Mouse (Mus musculus) midbrain, postnatal 0 days (tissue): ENCODE data around the gene Ppfibp1. TPM values are rescaled to one million over a fixed set of nuclear protein-coding genes. Genes with fewer than 3 reads are reported as not detected.
A peak's percentile ranks its signal among the peaks of the same experiment; 100 is the strongest.

Source experiments
- ATAC-seq: fragments of 200-750 bp; cut with Nextera tagmentation; 2 replicates; pipeline ENCODE4 v1.8.0; 2017; ENCODE audit warnings: moderate number of reproducible peaks, mild to moderate bottlenecking, moderate TSS enrichment, moderate library complexity; ENCODE audit not compliant: low FRiP score
- DNase-seq: peaks from one replicate; pipeline ENCODE4 v3.0.0-alpha.2; 2015; ENCODE audit warnings: low spot score
- H3K27ac ChIP-seq: fragments of 300-500 bp; sonication (generic); 2 replicates; pipeline ENCODE4 v1.5.1; 2014; ENCODE audit warnings: low read depth, mild to moderate bottlenecking, low read length, mixed read lengths
- H3K27me3 ChIP-seq: fragments of 300-500 bp; sonication (generic); 2 replicates; pipeline ENCODE4 v1.6.1; 2014; ENCODE audit warnings: low read length, control low read depth, mixed read lengths; ENCODE audit not compliant: insufficient read depth
- H3K36me3 ChIP-seq: fragments of 300-500 bp; sonication (generic); 2 replicates; pipeline ENCODE4 v1.6.1; 2014; ENCODE audit warnings: low read length, control low read depth, mixed read lengths; ENCODE audit not compliant: insufficient read depth
- H3K4me1 ChIP-seq: fragments of 300-500 bp; sonication (generic); 2 replicates; pipeline ENCODE4 v1.6.1; 2014; ENCODE audit warnings: mild to moderate bottlenecking, control low read depth, antibody characterized with exemption, low read length, mixed read lengths; ENCODE audit not compliant: insufficient read depth
- H3K4me2 ChIP-seq: fragments of 300-500 bp; sonication (generic); 2 replicates; pipeline ENCODE4 v1.6.1; 2014; ENCODE audit warnings: low read depth, mild to moderate bottlenecking, low read length, mixed read lengths; ENCODE audit not compliant: poor library complexity, severe bottlenecking
- H3K4me3 ChIP-seq: fragments of 300-500 bp; sonication (generic); 2 replicates; pipeline ENCODE4 v1.5.1; 2014; ENCODE audit warnings: low read depth, mild to moderate bottlenecking, low read length, moderate library complexity
- H3K9ac ChIP-seq: fragments of 300-500 bp; sonication (generic); replicated peaks from 2 replicates; pipeline ENCODE4 v1.6.1; 2014; ENCODE audit warnings: mild to moderate bottlenecking, low read length, moderate library complexity, mixed read lengths; ENCODE audit not compliant: poor library complexity, severe bottlenecking
- H3K9me3 ChIP-seq: fragments of 300-500 bp; sonication (generic); 2 replicates; pipeline ENCODE4 v1.6.1; 2016; ENCODE audit warnings: low read length, control low read depth
- CTCF ChIP-seq: IDR thresholded peaks from 2 replicates; pipeline ENCODE4 v1.5.1; 2016; ENCODE audit warnings: antibody characterized with exemption, mild to moderate bottlenecking
- WGBS: fragments of 180-500 bp; shearing (Covaris S2); extraction: QIAGEN DNeasy Blood & Tissue Kit; methylation state at CpG from one replicate; pipeline ENCODE4 v1.1.7; 2014; 5-methylcytosine and 5-hydroxymethylcytosine counted together
- polyA plus RNA-seq: library from polyadenylated mRNA; unstranded; fragments of >200 nt; fragmentation: Nextera tagmentation; extraction: Ambion mirVana; gene quantifications from 2 replicates; pipeline ENCODE4 v1.2.1, GENCODE M21; 2015
- total RNA-seq: library from RNA; depleted of rRNA; stranded (reverse); fragments of >200 nt; gene quantifications from 2 replicates; pipeline ENCODE4 v1.2.3, GENCODE M21; 2014

Ppfibp1 gene
- total and polyA plus RNA-seq, 2 experiments from 2014 or later: 23.7 to 25.4 TPM

DNA sequence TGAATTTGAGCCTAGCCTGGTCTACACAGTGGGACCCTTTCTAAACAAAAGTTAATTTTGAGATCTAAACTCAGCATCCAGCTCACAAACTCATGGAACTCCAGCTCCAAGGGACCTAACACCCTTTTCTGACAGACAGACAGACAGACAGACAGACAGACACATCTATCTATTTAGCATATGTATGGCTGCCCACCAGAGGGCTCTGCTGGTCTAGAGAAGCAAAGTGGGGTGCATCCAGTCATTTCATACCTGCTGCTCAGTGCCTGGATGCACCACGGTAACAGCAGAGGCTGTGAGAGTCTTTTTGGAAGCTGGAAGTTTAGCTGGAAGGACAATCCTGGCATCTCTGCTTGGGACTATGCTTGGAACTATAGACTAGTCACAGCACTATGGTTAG is 125.3 kb downstream of the Ppfibp1 start:
- peak; percentile 42; the same call in 1 of the 2 replicates for TF ChIP-seq CTCF
- H3K9ac ChIP-seq: no peak overlapping the region
- peaks cover 3% of the 10 kb centered on the region for H3K36me3 ChIP-seq
- WGBS: 80% methylated on average over 1 of the region's 1 CpGs
- H3K27ac ChIP-seq: no peak overlapping the region
- H3K4me3 ChIP-seq: no peak overlapping the region
- no peaks in the 10 kb centered on the region for H3K27me3 ChIP-seq
- ATAC-seq (no peak), DNase-seq (peak; percentile 22)
- H3K4me2 ChIP-seq: no peak overlapping the region
- H3K9me3 ChIP-seq: no peaks in the 10 kb centered on the region
- H3K4me1 ChIP-seq: no peaks in the 10 kb centered on the region

DNA sequence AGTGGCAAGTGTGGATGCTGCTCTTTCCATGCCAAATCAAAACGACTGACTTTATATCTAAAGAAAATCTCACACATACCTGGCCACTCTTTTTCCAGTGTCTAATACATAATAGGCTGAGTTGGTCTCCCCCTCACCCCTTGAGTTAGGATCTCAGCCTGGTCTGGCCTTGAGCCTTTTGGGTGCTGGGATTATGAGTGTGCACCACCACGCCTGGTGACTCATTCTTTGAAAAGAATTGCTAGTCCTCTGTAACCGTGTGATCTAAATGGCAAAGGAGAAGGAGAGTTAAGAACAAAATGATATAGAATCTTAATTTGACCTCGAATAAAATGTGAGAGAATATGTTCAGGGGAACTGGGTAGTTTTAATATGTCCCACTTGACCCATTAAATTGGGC is 129.6 kb downstream of the Ppfibp1 start:
- Histone ChIP-seq H3K27me3 (no peaks in the 10 kb centered on the region), H3K4me1 (no peaks in the 10 kb centered on the region), H3K27ac (no peak overlapping the region), H3K4me3 (no peak overlapping the region), H3K36me3 (peaks cover 11% of the 10 kb centered on the region), H3K9ac (no peak overlapping the region), H3K4me2 (no peak overlapping the region), H3K9me3 (no peaks in the 10 kb centered on the region)
- WGBS: 90% methylated on average over 4 of the region's 4 CpGs
- ATAC-seq: no peak
- TF ChIP-seq CTCF: no peak
- DNase-seq: no peak

DNA sequence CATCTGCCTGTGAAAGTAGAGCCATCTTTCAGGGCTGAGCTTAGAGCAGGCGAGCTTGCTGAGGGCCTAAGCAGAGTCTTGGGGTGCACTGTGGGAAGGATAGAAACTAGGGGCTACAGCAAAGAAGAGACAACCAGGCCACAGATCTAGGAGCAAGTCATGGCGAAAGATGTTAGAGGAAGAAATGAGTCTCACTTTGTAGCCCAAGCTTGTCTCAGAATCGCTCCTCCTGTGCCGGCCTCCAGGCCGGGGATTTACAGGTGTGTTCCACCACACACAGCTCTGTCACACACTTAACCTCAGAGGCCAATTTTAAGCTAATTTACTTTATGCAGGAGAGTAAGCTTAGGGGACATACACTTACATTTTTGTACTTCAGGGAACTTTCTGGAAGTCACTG is 130.1 kb downstream of the Ppfibp1 start:
- no peak for TF ChIP-seq CTCF
- Histone ChIP-seq H3K4me3 (no peak overlapping the region), H3K9ac (no peak overlapping the region), H3K27ac (no peak overlapping the region), H3K9me3 (no peaks in the 10 kb centered on the region), H3K27me3 (no peaks in the 10 kb centered on the region), H3K4me2 (no peak overlapping the region), H3K4me1 (no peaks in the 10 kb centered on the region), H3K36me3 (peaks cover 11% of the 10 kb centered on the region)
- no peak for DNase-seq
- ATAC-seq: no peak
- WGBS: 93% methylated on average over 5 of the region's 5 CpGs

DNA sequence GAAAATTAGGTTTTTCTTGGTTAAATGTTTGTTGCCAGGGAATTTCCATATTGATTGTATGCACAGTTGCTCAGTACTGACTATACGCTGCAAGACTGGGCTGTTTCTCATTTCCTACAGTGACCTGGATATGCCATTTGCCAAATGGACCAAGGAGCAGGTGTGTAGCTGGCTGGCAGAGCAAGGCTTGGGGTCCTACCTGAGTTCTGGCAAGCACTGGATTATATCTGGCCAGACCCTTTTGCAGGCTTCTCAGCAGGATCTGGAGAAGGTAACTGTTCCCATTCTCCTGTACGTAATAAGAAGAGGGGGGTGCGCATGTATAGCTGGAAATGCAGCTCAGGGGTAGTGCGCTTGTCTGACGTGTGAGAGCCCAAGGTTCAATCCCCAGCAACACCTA is 132.9 kb downstream of the Ppfibp1 start:
- WGBS: 97% methylated on average over 5 of the region's 5 CpGs
- no peaks in the 10 kb centered on the region for H3K4me1 ChIP-seq
- H3K9ac ChIP-seq: no peak overlapping the region
- H3K4me3 ChIP-seq: no peak overlapping the region
- ATAC-seq (no peak), DNase-seq (no peak)
- no peak overlapping the region for H3K4me2 ChIP-seq
- no peaks in the 10 kb centered on the region for H3K9me3 ChIP-seq
- no peak for TF ChIP-seq CTCF
- H3K27me3 ChIP-seq: no peaks in the 10 kb centered on the region
- H3K36me3 ChIP-seq: peaks cover 8% of the 10 kb centered on the region
- H3K27ac ChIP-seq: no peak overlapping the region

DNA sequence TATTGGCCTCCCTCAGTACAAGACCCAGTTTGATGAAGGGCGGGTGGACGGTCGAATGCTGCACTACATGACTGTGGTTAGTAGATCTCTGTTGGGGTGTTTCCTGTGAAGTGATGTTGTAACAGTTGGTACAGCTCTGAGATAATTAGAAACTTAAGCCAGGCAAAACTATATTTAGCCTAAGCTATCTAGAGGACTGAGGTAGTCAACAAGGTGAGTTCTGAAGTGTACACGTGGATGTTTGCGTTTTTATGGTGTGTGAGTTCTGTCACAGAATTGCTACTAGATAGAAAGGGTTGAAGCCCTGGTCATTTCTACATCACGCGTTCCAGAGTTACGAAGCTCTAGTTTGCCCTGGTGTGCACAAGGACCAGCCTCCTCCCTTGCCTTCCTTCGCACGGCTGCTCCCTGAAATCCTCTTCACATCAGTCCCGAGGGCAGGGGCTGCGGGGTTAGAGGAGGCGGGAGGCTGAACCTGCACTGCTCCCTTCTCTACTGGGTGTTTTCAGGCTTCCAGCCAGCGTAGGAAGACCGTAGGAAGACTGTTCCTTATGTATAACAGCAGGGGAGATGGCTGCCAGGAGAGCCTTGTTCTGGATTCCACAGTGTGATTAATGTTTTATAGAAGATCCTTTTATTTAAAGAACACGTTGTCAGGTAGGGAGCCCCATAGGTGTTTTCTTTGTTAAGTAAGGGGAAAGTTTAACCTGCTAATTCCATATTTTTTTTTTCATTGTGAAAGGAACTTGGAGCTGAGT is 134.3 kb downstream of the Ppfibp1 start:
- no peak for TF ChIP-seq CTCF
- Histone ChIP-seq H3K4me1 (no peaks in the 10 kb centered on the region), H3K9me3 (no peaks in the 10 kb centered on the region), H3K4me2 (no peak overlapping the region), H3K4me3 (no peak overlapping the region), H3K36me3 (peaks cover 8% of the 10 kb centered on the region), H3K27ac (no peak overlapping the region), H3K27me3 (no peaks in the 10 kb centered on the region), H3K9ac (no peak overlapping the region)
- 85% methylated on average over 16 of the region's 16 CpGs for WGBS
- no peak for ATAC-seq
- no peak for DNase-seq

DNA sequence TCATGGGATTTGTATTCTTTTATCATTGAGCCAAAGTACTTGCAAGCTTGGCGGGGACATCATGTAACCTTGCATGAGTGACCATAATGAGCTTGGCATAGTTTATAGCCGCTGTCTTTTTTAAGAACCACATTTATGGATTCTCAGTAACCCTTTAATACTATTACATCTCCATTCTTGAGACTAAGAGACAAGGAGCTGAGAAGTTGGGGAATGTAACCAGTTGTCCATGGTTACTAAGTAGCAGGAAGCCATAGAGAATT is 134.8 kb downstream of the Ppfibp1 start:
- 94% methylated on average over 2 of the region's 2 CpGs for WGBS
- H3K9me3 ChIP-seq: no peaks in the 10 kb centered on the region
- DNase-seq (no peak), ATAC-seq (no peak)
- H3K4me2 ChIP-seq: no peak overlapping the region
- no peak overlapping the region for H3K4me3 ChIP-seq
- no peak overlapping the region for H3K27ac ChIP-seq
- H3K9ac ChIP-seq: no peak overlapping the region
- no peaks in the 10 kb centered on the region for H3K27me3 ChIP-seq
- peaks cover 8% of the 10 kb centered on the region for H3K36me3 ChIP-seq
- TF ChIP-seq CTCF: no peak
- no peaks in the 10 kb centered on the region for H3K4me1 ChIP-seq
